Mouse (Mus musculus): ENCODE measurements at regions not wholly inside any gene's neighbourhood (a gene's known extent, or its start where the extent isn't known, plus 50 kb on each side); places are given as distances from the start of the nearest gene placed in this dataset.

- Histone ChIP-seq H3K27ac (no peak overlapping the region), H3K4me3 (replicated peaks) (no peak overlapping the region), H3K36me3 (no peaks in the 10 kb centered on the region), H3K9me3 (replicated peaks) (no peaks in the 10 kb centered on the region), H3K9ac (no peak overlapping the region), H3K4me2 (no peak overlapping the region), H3K27me3 (no peaks in the 10 kb centered on the region), H3K4me1 (replicated peaks) (no peaks in the 10 kb centered on the region)
- ATAC-seq (ENCODE audit: low read depth) (no peak), DNase-seq (peak; percentile 19)
- WGBS (ENCODE audit: insufficient replicate concordance): 28% methylated on average over 17 of the region's 17 CpGs
These were observed 51.2 kb upstream of the Tmem72 start for GRCm38 (mm10) chr6:116767738-116768522.

- Histone ChIP-seq H3K27me3 (no peaks in the 10 kb centered on the region), H3K9me3 (replicated peaks) (no peaks in the 10 kb centered on the region), H3K4me1 (replicated peaks) (no peaks in the 10 kb centered on the region), H3K27ac (no peak overlapping the region), H3K4me2 (no peak overlapping the region), H3K36me3 (no peaks in the 10 kb centered on the region), H3K9ac (no peak overlapping the region), H3K4me3 (replicated peaks) (no peak overlapping the region)
- WGBS (ENCODE audit: insufficient replicate concordance): 73% methylated on average over 12 of the region's 12 CpGs
- ATAC-seq (ENCODE audit: low read depth) (no peak), DNase-seq (no peak)
These were observed 58.4 kb upstream of the Tmem72 start for GRCm38 (mm10) chr6:116774954-116775675.

- DNase-seq (no peak), ATAC-seq (ENCODE audit: low read depth) (no peak)
- H3K9ac ChIP-seq: no peak overlapping the region
- H3K27ac ChIP-seq: no peak overlapping the region
- H3K27me3 ChIP-seq: no peaks in the 10 kb centered on the region
- no peaks in the 10 kb centered on the region for H3K9me3 ChIP-seq (replicated peaks)
- no peak overlapping the region for H3K4me2 ChIP-seq
- WGBS (ENCODE audit: insufficient replicate concordance): 37% methylated on average over 3 of the region's 3 CpGs
- H3K4me3 ChIP-seq (replicated peaks): no peak overlapping the region
- H3K4me1 ChIP-seq (replicated peaks): no peaks in the 10 kb centered on the region
- H3K36me3 ChIP-seq: no peaks in the 10 kb centered on the region
These were observed 70.0 kb upstream of the Tmem72 start for GRCm38 (mm10) chr6:116786553-116787335.

GRCm38 (mm10) chr6:116793321-116793960 is 76.7 kb upstream of the Tmem72 start:
- Histone ChIP-seq H3K27me3 (no peaks in the 10 kb centered on the region), H3K27ac (no peak overlapping the region), H3K4me3 (replicated peaks) (no peak overlapping the region), H3K9me3 (replicated peaks) (no peaks in the 10 kb centered on the region), H3K4me1 (replicated peaks) (no peaks in the 10 kb centered on the region), H3K9ac (no peak overlapping the region), H3K36me3 (no peaks in the 10 kb centered on the region), H3K4me2 (no peak overlapping the region)
- WGBS (ENCODE audit: insufficient replicate concordance): 58% methylated on average over 4 of the region's 4 CpGs
- no peak for ATAC-seq (ENCODE audit: low read depth)
- no peak for DNase-seq

- no peak overlapping the region for H3K27ac ChIP-seq
- 63% methylated on average over 9 of the region's 9 CpGs for WGBS (ENCODE audit: insufficient replicate concordance)
These were observed 77.2 kb upstream of the Tmem72 start for GRCm38 (mm10) chr6:116793961-116794336.

GRCm38 (mm10) chr6:116821215-116821912 is 104.7 kb upstream of the Tmem72 start:
- Histone ChIP-seq H3K4me2 (no peak overlapping the region), H3K4me1 (replicated peaks) (no peaks in the 10 kb centered on the region), H3K27ac (no peak overlapping the region), H3K27me3 (no peaks in the 10 kb centered on the region), H3K4me3 (replicated peaks) (no peak overlapping the region), H3K36me3 (no peaks in the 10 kb centered on the region), H3K9ac (no peak overlapping the region), H3K9me3 (replicated peaks) (no peaks in the 10 kb centered on the region)
- ATAC-seq (ENCODE audit: low read depth) (no peak), DNase-seq (no peak)
- 60% methylated on average over 12 of the region's 12 CpGs for WGBS (ENCODE audit: insufficient replicate concordance)

More at GRCm38 (mm10) chr6:116793961-116794336, 77.2 kb upstream of the Tmem72 start:
- H3K4me3 ChIP-seq (replicated peaks): no peak overlapping the region
- no peaks in the 10 kb centered on the region for H3K36me3 ChIP-seq
- no peaks in the 10 kb centered on the region for H3K4me1 ChIP-seq (replicated peaks)
- no peaks in the 10 kb centered on the region for H3K9me3 ChIP-seq (replicated peaks)
- DNase-seq (no peak), ATAC-seq (ENCODE audit: low read depth) (no peak)
- no peak overlapping the region for H3K9ac ChIP-seq
- no peak overlapping the region for H3K4me2 ChIP-seq
- H3K27me3 ChIP-seq: no peaks in the 10 kb centered on the region

- Histone ChIP-seq H3K36me3 (no peaks in the 10 kb centered on the region), H3K4me2 (no peak overlapping the region), H3K27ac (no peak overlapping the region), H3K9me3 (replicated peaks) (no peaks in the 10 kb centered on the region), H3K27me3 (no peaks in the 10 kb centered on the region), H3K4me1 (replicated peaks) (no peaks in the 10 kb centered on the region), H3K9ac (no peak overlapping the region), H3K4me3 (replicated peaks) (no peak overlapping the region)
- WGBS (ENCODE audit: insufficient replicate concordance): 79% methylated on average over 6 of the region's 6 CpGs
- DNase-seq (no peak), ATAC-seq (ENCODE audit: low read depth) (no peak)
These were observed 105.9 kb upstream of the Tmem72 start for GRCm38 (mm10) chr6:116822605-116823004.

- H3K4me2 ChIP-seq: no peak overlapping the region
- ATAC-seq (ENCODE audit: low read depth) (no peak), DNase-seq (no peak)
- H3K9ac ChIP-seq: no peak overlapping the region
- no peak overlapping the region for H3K4me3 ChIP-seq (replicated peaks)
- no peaks in the 10 kb centered on the region for H3K9me3 ChIP-seq (replicated peaks)
- H3K27ac ChIP-seq: no peak overlapping the region
- no peaks in the 10 kb centered on the region for H3K27me3 ChIP-seq
- H3K4me1 ChIP-seq (replicated peaks): no peaks in the 10 kb centered on the region
- H3K36me3 ChIP-seq: no peaks in the 10 kb centered on the region
- WGBS (ENCODE audit: insufficient replicate concordance): 61% methylated on average over 2 of the region's 2 CpGs
These were observed 108.9 kb upstream of the Tmem72 start for GRCm38 (mm10) chr6:116825628-116826027.

GRCm38 (mm10) chr6:116829341-116829740 is 112.6 kb upstream of the Tmem72 start:
- H3K27ac ChIP-seq: no peak overlapping the region
- no peak overlapping the region for H3K4me2 ChIP-seq
- H3K36me3 ChIP-seq: no peaks in the 10 kb centered on the region
- no peak for ATAC-seq (ENCODE audit: low read depth)
- no peaks in the 10 kb centered on the region for H3K4me1 ChIP-seq (replicated peaks)
- H3K4me3 ChIP-seq (replicated peaks): no peak overlapping the region
- DNase-seq: no peak
- 65% methylated on average over 2 of the region's 2 CpGs for WGBS (ENCODE audit: insufficient replicate concordance)
- H3K27me3 ChIP-seq: no peaks in the 10 kb centered on the region
- no peak overlapping the region for H3K9ac ChIP-seq
- H3K9me3 ChIP-seq (replicated peaks): no peaks in the 10 kb centered on the region

- no peak overlapping the region for H3K9ac ChIP-seq
- no peaks in the 10 kb centered on the region for H3K36me3 ChIP-seq
- ATAC-seq (ENCODE audit: low read depth): no peak
- no peaks in the 10 kb centered on the region for H3K4me1 ChIP-seq (replicated peaks)
- H3K27me3 ChIP-seq: no peaks in the 10 kb centered on the region
- no peak overlapping the region for H3K27ac ChIP-seq
- H3K9me3 ChIP-seq (replicated peaks): no peaks in the 10 kb centered on the region
- no peak for DNase-seq
- no peak overlapping the region for H3K4me3 ChIP-seq (replicated peaks)
- no peak overlapping the region for H3K4me2 ChIP-seq
- 63% methylated on average over 11 of the region's 11 CpGs for WGBS (ENCODE audit: insufficient replicate concordance)
These were observed 129.5 kb upstream of the Tmem72 start for GRCm38 (mm10) chr6:116845990-116846862.
